8 mouse cellular contexts compared by ENCODE assay signal in the genomic region with DNA sequence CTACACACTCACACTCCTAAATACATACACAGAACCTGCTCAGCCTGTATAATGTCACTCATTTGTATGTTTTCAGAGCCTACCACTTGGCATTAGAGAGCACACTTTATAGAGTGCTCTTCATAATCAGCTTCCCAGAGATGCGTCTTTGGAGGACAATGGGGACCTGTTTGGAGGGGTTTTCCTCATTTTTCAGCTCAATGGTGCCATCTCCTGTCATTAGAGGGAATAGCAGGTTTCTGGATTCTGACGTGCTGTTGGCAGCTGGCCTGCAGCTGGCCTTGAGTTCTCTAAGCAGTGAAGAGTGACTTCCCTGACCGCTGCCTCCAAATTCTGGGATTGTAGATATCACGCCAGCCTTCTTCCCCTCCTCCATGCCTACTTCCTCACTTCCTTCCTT. TPM values are rescaled to one million over a fixed set of nuclear protein-coding genes. Genes with fewer than 3 reads are reported as not detected.
DNase-seq lines count a peak whose midpoint lies in the region; ATAC-seq and TF ChIP-seq lines count a peak whose summit lies in the region.

No protein-coding gene starts in this region.

- no peak overlapping the region for H3K9ac ChIP-seq in ES-Bruce4 (ENCODE audit: low read depth, poor library complexity, severe bottlenecking)
- H3K9ac ChIP-seq in embryonic facial prominence, embryonic 11.5 days (replicated peaks; ENCODE audit: low read length) = no peak overlapping the region
- no peak overlapping the region for H3K9ac ChIP-seq in heart, embryonic 16.5 days (ENCODE audit: low read length)

- WGBS in embryonic facial prominence, embryonic 11.5 days = 9% methylated on average over 4 of the region's 4 CpGs
- WGBS in heart, embryonic 16.5 days = under 1% methylated on average over 4 of the region's 4 CpGs

- ATAC-seq in embryonic facial prominence, embryonic 11.5 days (replicated peaks; ENCODE audit: insufficient number of reproducible peaks, low FRiP score, low TSS enrichment, low read depth) = no peak
- ATAC-seq in heart, embryonic 16.5 days (replicated peaks; ENCODE audit: extremely low read depth, insufficient read depth, low FRiP score) = peak; percentile 32; the same call in 1 of the 2 replicates
- ATAC-seq in neutrophil, adult 5-6 weeks (ENCODE audit: extremely low read depth, insufficient number of reproducible peaks, low FRiP score, poor library complexity, severe bottlenecking) = peak; percentile 51; the same call in 1 of the 2 replicates

- peaks cover 3% of the 10 kb centered on the region for H3K4me1 ChIP-seq in ES-Bruce4 (ENCODE audit: control insufficient read depth, insufficient read depth, low read length)
- no peaks in the 10 kb centered on the region for H3K4me1 ChIP-seq in embryonic facial prominence, embryonic 11.5 days (ENCODE audit: control insufficient read depth, insufficient read depth, low read length)
- H3K4me1 ChIP-seq in heart, embryonic 16.5 days (ENCODE audit: control insufficient read depth, insufficient read depth, low read length) = peaks cover 2% of the 10 kb centered on the region; the same call in 1 of the 2 replicates

- no peak for TF ChIP-seq EP300 in ES-Bruce4 (IDR thresholded peaks at IDR 0.05; ENCODE audit: insufficient read depth, low read depth, low read length)

- no peaks in the 10 kb centered on the region for H3K36me3 ChIP-seq in ES-Bruce4 (ENCODE audit: control insufficient read depth, insufficient read depth, low read length, poor library complexity, severe bottlenecking)
- no peaks in the 10 kb centered on the region for H3K36me3 ChIP-seq in embryonic facial prominence, embryonic 11.5 days (replicated peaks; ENCODE audit: control insufficient read depth, insufficient read depth, low read depth, low read length)
- no peaks in the 10 kb centered on the region for H3K36me3 ChIP-seq in heart, embryonic 16.5 days (ENCODE audit: control insufficient read depth, insufficient read depth)

- no peak for TF ChIP-seq POLR2A in ES-Bruce4 (IDR thresholded peaks at IDR 0.05; ENCODE audit: insufficient read depth, low read length)

- no peak overlapping the region for H3K4me3 ChIP-seq in ES-Bruce4 (ENCODE audit: low read depth, low read length)
- H3K4me3 ChIP-seq in embryonic facial prominence, embryonic 11.5 days (ENCODE audit: low read depth, low read length) = no peak overlapping the region
- no peak overlapping the region for H3K4me3 ChIP-seq in heart, embryonic 16.5 days (ENCODE audit: low read length)

- DNase-seq in adrenal gland, postnatal 14 days = peak; percentile 87
- peak; percentile 89 for DNase-seq in embryonic facial prominence, embryonic 11.5 days (ENCODE audit: low spot score)
- DNase-seq in kidney, postnatal 36 days = peak; percentile 76 to 86
- peak; percentile 67 to 74 for DNase-seq in lung, adult 18-20 months
- DNase-seq in urinary bladder, postnatal 25 days (ENCODE audit: low spot score) = peak; percentile 54

- no peaks in the 10 kb centered on the region for H3K9me3 ChIP-seq in ES-Bruce4 (replicated peaks; ENCODE audit: control insufficient read depth, insufficient read depth, low read length, poor library complexity, severe bottlenecking)
- no peaks in the 10 kb centered on the region for H3K9me3 ChIP-seq in embryonic facial prominence, embryonic 11.5 days (replicated peaks; ENCODE audit: control insufficient read depth, low read length)
- no peaks in the 10 kb centered on the region for H3K9me3 ChIP-seq in heart, embryonic 16.5 days (replicated peaks; ENCODE audit: control insufficient read depth, low read length)

- TF ChIP-seq CTCF in ES-Bruce4 (IDR thresholded peaks at IDR 0.05; ENCODE audit: low read depth, low read length) = peak; percentile 49

- no peak overlapping the region for H3K27ac ChIP-seq in ES-Bruce4 (ENCODE audit: insufficient read depth, low read length)
- no peak overlapping the region for H3K27ac ChIP-seq in embryonic facial prominence, embryonic 11.5 days (replicated peaks; ENCODE audit: low read depth, low read length)
- H3K27ac ChIP-seq in heart, embryonic 16.5 days (ENCODE audit: low read length) = peak overlapping the region; percentile 21; the same call in 1 of the 2 replicates

- H3K27me3 ChIP-seq in ES-Bruce4 (ENCODE audit: control insufficient read depth, insufficient read depth, low read length, poor library complexity, severe bottlenecking) = no peaks in the 10 kb centered on the region
- H3K27me3 ChIP-seq in embryonic facial prominence, embryonic 11.5 days (ENCODE audit: control insufficient read depth, insufficient read depth, low read length) = no peaks in the 10 kb centered on the region
- H3K27me3 ChIP-seq in heart, embryonic 16.5 days (ENCODE audit: control insufficient read depth, insufficient read depth, low read length) = no peaks in the 10 kb centered on the region

- H3K4me2 ChIP-seq in embryonic facial prominence, embryonic 11.5 days (ENCODE audit: low read depth, low read length) = no peak overlapping the region
- no peak overlapping the region for H3K4me2 ChIP-seq in heart, embryonic 16.5 days (ENCODE audit: low read depth, low read length)

RNA-seq across cellular contexts. Expression of gene Lima1, which starts 29.1 kb away (rescaled TPM):
- 104 and 113 TPM in 2 replicates for polyA plus RNA-seq in ES-Bruce4 (2011; ENCODE audit: insufficient read depth, insufficient read length, low read depth, missing spikeins)
- total RNA-seq in adrenal gland, postnatal 14 days (2021) = 37.4 and 39.9 TPM in 2 replicates
- polyA plus RNA-seq in embryonic facial prominence, embryonic 11.5 days (2014; fragmentation: Nextera tagmentation; extraction: Ambion mirVana) = 75.3 and 80.8 TPM in 2 replicates
- polyA plus RNA-seq in heart, embryonic 16.5 days (2015; fragmentation: Nextera tagmentation; extraction: Ambion mirVana) = 19.9 TPM in 2 replicates
- total RNA-seq in neutrophil, adult 5-6 weeks (2017) = 1.1 and 2.1 TPM in 2 replicates
